Mouse (Mus musculus) erythroblast, adult 5-6 weeks (primary cell): ENCODE measurements around the gene Mef2a. TPM values are rescaled to one million over a fixed set of nuclear protein-coding genes. Genes with fewer than 3 reads are reported as not detected.

Source experiments
- ATAC-seq: replicated peaks from 2 replicates; pipeline ENCODE4 v1.8.0; 2016; ENCODE audit warnings: moderate number of reproducible peaks, mild to moderate bottlenecking, moderate TSS enrichment, inconsistent platforms; ENCODE audit not compliant: poor library complexity, low FRiP score, severe bottlenecking
- total RNA-seq, 2 experiments: library from RNA; stranded (forward) in 1 of 2; stranded (reverse) in 1 of 2; fragments of 150-400 nt in 1 of 2; fragments of 200-764, 138-1000 nt in 1 of 2; gene quantifications; 2 replicates each; pipeline versions ENCODE4 v1.2.3 to v1.2.4; 2015 to 2017; ENCODE audit warnings: low replicate concordance in 2 of 2

Gene Mef2a
- total RNA-seq, 2 experiments from 2014 or later, result 11.8 to 14.2 TPM

GRCm38 (mm10) chr7:67270447-67270846, 102.2 kb downstream of the Mef2a start:
- peak; percentile 72 for ATAC-seq

GRCm38 (mm10) chr7:67259828-67260563, 112.7 kb downstream of the Mef2a start:
- peak; percentile 100 for ATAC-seq

- no peak for ATAC-seq
Measured at GRCm38 (mm10) chr7:67246067-67246466, 126.6 kb downstream of the Mef2a start.

- no peak for ATAC-seq
Measured at GRCm38 (mm10) chr7:67245255-67245654, 127.4 kb downstream of the Mef2a start.

GRCm38 (mm10) chr7:67243894-67244282, 128.8 kb downstream of the Mef2a start:
- ATAC-seq, result no peak

GRCm38 (mm10) chr7:67243121-67243893, 129.4 kb downstream of the Mef2a start:
- no peak for ATAC-seq

GRCm38 (mm10) chr7:67241969-67242368, 130.7 kb downstream of the Mef2a start:
- ATAC-seq, result no peak

- ATAC-seq, result no peak
Measured at GRCm38 (mm10) chr7:67237752-67238151, 134.9 kb downstream of the Mef2a start.

- ATAC-seq, result no peak
Measured at GRCm38 (mm10) chr7:67236351-67236750, 136.3 kb downstream of the Mef2a start.

GRCm38 (mm10) chr7:67234797-67235196, 137.9 kb downstream of the Mef2a start:
- no peak for ATAC-seq

- ATAC-seq, result no peak
Measured at GRCm38 (mm10) chr7:67232504-67232903, 140.2 kb downstream of the Mef2a start.

GRCm38 (mm10) chr7:67230640-67231140, 142.0 kb downstream of the Mef2a start:
- no peak for ATAC-seq

- ATAC-seq, result no peak
Measured at GRCm38 (mm10) chr7:67230221-67230620, 142.4 kb downstream of the Mef2a start.

GRCm38 (mm10) chr7:67229701-67230100, 143.0 kb downstream of the Mef2a start:
- ATAC-seq, result no peak

- ATAC-seq, result peak; percentile 63
Measured at GRCm38 (mm10) chr7:67228891-67229602, 143.6 kb downstream of the Mef2a start.

- ATAC-seq, result no peak
Measured at GRCm38 (mm10) chr7:67228390-67228789, 144.3 kb downstream of the Mef2a start.

- ATAC-seq, result no peak
Measured at GRCm38 (mm10) chr7:67227538-67227937, 145.1 kb downstream of the Mef2a start.

GRCm38 (mm10) chr7:67225943-67226625, 146.6 kb downstream of the Mef2a start:
- ATAC-seq, result no peak

GRCm38 (mm10) chr7:67222220-67222862, 150.3 kb downstream of the Mef2a start, which contains the start of gene Lysmd4:
Lysmd4 (plus strand) TSS chr7:67222544.
- ATAC-seq, result peak; percentile 98
